Mouse (Mus musculus): ENCODE measurements around the gene Ptgis. TPM values are rescaled to one million over a fixed set of nuclear protein-coding genes. Genes with fewer than 3 reads are reported as not detected.
"Not testable (repeated sequence)": the region's sequence is repeated elsewhere in the genome, so short reads cannot be mapped to it uniquely, and the experiment has no call there.

Gene Ptgis
- polyA plus RNA-seq, 1 experiment = 3.2 TPM

GRCm38 (mm10) chr2:167205918-167206629, 34.3 kb downstream of the Ptgis start:
- Histone ChIP-seq H3K4me3 (ENCODE audit: low read depth, low read length) (no peak overlapping the region), H3K27me3 (ENCODE audit: control insufficient read depth, insufficient read depth, low read length) (no peaks in the 10 kb centered on the region), H3K4me1 (ENCODE audit: control insufficient read depth, insufficient read depth, insufficient read length, low read length) (no peaks in the 10 kb centered on the region), H3K36me3 (ENCODE audit: control insufficient read depth, insufficient read depth, low read length) (no peaks in the 10 kb centered on the region), H3K27ac (ENCODE audit: insufficient read depth, low read depth, low read length) (no peak overlapping the region)
- WGBS = 85% methylated on average over 18 of the region's 18 CpGs
- TF ChIP-seq POLR2A (IDR thresholded peaks at IDR 0.05; ENCODE audit: low read depth, low read length) (no peak), CTCF (IDR thresholded peaks at IDR 0.05; ENCODE audit: extremely low read depth, insufficient read length, insufficient replicate concordance, low read depth, low read length) (no peak)

DNA sequence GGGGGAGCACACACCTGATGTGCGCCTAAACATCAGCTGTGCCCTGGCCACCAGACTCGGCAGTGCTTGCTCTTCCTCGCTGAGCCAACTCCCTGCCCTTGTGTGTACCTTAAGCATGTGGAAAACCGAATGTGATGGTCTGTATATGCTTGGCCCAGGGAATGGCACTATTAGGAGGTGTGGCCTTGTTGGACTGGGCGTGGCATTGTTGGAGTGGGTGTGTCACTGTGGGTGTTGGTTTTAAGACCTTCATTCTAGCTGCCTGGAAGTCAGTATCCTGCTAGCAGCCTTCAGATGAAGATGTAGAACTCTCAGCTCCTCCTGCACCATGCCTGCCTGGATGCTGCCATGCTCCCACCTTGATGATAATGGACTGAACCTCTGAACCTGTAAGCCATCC, 35.7 kb downstream of the Ptgis start:
- H3K27ac ChIP-seq (ENCODE audit: insufficient read depth, low read depth, low read length); H3K27me3 ChIP-seq (ENCODE audit: control insufficient read depth, insufficient read depth, low read length); H3K4me3 ChIP-seq (ENCODE audit: low read depth, low read length); H3K36me3 ChIP-seq (ENCODE audit: control insufficient read depth, insufficient read depth, low read length); H3K4me1 ChIP-seq (ENCODE audit: control insufficient read depth, insufficient read depth, insufficient read length, low read length): not testable (repeated sequence)
- WGBS = 65% methylated on average over 5 of the region's 5 CpGs

- WGBS = 68% methylated on average over 7 of the region's 7 CpGs
- Histone ChIP-seq H3K36me3 (ENCODE audit: control insufficient read depth, insufficient read depth, low read length) (no peaks in the 10 kb centered on the region), H3K27me3 (ENCODE audit: control insufficient read depth, insufficient read depth, low read length) (no peaks in the 10 kb centered on the region), H3K27ac (ENCODE audit: insufficient read depth, low read depth, low read length) (no peak overlapping the region), H3K4me1 (ENCODE audit: control insufficient read depth, insufficient read depth, insufficient read length, low read length) (no peaks in the 10 kb centered on the region), H3K4me3 (ENCODE audit: low read depth, low read length) (no peak overlapping the region)
- peak; percentile 17; the same call in 1 of the 2 replicates for TF ChIP-seq CTCF (IDR thresholded peaks at IDR 0.05; ENCODE audit: extremely low read depth, insufficient read length, insufficient replicate concordance, low read depth, low read length)
- TF ChIP-seq POLR2A (IDR thresholded peaks at IDR 0.05; ENCODE audit: low read depth, low read length) = no peak
These were observed 36.8 kb downstream of the Ptgis start for GRCm38 (mm10) chr2:167203505-167204166.

DNA sequence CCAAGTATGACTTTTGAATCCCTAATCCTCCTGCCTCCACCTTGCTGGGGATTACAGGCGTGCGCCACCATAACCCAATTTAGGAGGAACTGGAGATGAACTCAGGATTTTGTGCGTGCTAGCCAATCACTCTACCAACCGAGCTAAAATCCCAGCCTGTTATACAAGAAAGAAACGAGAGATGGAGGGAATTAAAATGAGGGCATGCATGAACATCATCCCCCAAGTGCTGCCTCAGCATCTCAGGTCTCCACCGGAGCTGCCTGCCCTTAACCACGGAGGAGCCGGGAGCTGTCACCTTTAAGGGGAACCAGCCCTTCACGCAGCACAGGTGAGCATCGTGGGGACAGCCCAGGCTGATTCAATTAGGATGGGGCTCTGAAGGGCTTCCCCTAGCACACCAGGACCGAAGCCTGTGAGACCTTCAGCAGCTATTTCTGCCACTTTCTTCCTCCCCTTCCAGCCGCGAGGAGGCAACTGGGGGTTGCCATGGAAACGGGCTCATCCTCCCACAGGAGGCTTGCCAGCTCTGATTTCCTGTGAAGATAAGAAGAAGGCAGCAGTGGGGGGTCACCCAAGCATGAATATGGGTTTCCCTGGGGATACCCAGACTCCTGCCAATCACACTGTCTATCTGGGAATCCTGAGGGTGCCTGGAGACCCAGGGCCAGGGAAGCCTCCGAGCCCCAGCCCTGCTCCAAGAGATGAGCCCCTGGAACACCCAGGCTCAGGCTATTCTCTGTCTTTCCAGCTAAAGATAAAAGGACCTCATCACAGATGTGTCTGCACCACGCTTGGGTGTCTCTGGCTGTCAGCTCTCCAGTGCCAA, 38.7 kb downstream of the Ptgis start:
- no peak for TF ChIP-seq CTCF (IDR thresholded peaks at IDR 0.05; ENCODE audit: extremely low read depth, insufficient read length, insufficient replicate concordance, low read depth, low read length)
- no peak for TF ChIP-seq POLR2A (IDR thresholded peaks at IDR 0.05; ENCODE audit: low read depth, low read length)
- H3K27me3 ChIP-seq (ENCODE audit: control insufficient read depth, insufficient read depth, low read length) = no peaks in the 10 kb centered on the region
- WGBS = 49% methylated on average over 16 of the region's 16 CpGs
- no peak overlapping the region for H3K4me3 ChIP-seq (ENCODE audit: low read depth, low read length)
- no peak overlapping the region for H3K27ac ChIP-seq (ENCODE audit: insufficient read depth, low read depth, low read length)
- no peaks in the 10 kb centered on the region for H3K4me1 ChIP-seq (ENCODE audit: control insufficient read depth, insufficient read depth, insufficient read length, low read length)
- no peaks in the 10 kb centered on the region for H3K36me3 ChIP-seq (ENCODE audit: control insufficient read depth, insufficient read depth, low read length)

DNA sequence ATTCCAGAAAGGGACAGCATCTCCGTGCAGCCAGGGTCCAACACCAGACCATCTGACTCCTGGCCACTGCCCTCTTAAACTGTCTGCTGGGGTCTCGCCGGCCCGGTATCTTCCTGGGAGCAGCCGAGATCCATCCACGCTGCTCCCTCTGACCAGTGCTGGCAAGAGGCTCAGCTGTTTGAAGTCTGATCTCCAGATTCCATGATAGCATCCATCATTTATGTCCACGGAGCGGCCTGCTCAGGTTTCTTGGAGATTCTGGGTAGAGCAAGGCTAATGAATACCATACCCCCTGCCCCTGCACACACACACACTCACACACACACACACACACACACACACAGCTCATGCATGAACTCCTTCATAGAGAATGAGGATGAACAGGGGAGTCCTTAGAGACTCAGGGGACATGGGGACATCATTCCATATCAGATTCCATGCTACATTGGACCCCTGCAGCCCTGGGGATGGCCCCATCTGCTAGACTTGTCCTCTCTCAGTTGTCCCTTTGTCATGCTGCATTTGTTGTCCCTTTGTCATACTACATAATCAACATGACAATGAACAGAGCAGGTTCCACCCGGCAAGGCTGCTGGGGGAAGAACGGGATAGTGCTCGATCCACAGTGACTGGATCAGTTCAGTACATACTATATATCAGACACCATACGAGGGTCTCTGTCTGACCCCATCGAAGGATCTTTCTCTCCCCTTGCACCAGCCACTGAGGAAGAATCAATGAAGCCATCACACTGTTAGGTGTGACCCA, 41.6 kb downstream of the Ptgis start:
- 62% methylated on average over 13 of the region's 13 CpGs for WGBS
- H3K36me3 ChIP-seq (ENCODE audit: control insufficient read depth, insufficient read depth, low read length) = no peaks in the 10 kb centered on the region
- H3K4me1 ChIP-seq (ENCODE audit: control insufficient read depth, insufficient read depth, insufficient read length, low read length) = no peaks in the 10 kb centered on the region
- TF ChIP-seq POLR2A (IDR thresholded peaks at IDR 0.05; ENCODE audit: low read depth, low read length) (no peak), CTCF (IDR thresholded peaks at IDR 0.05; ENCODE audit: extremely low read depth, insufficient read length, insufficient replicate concordance, low read depth, low read length) (no peak)
- no peak overlapping the region for H3K27ac ChIP-seq (ENCODE audit: insufficient read depth, low read depth, low read length)
- no peak overlapping the region for H3K4me3 ChIP-seq (ENCODE audit: low read depth, low read length)
- H3K27me3 ChIP-seq (ENCODE audit: control insufficient read depth, insufficient read depth, low read length) = no peaks in the 10 kb centered on the region

DNA sequence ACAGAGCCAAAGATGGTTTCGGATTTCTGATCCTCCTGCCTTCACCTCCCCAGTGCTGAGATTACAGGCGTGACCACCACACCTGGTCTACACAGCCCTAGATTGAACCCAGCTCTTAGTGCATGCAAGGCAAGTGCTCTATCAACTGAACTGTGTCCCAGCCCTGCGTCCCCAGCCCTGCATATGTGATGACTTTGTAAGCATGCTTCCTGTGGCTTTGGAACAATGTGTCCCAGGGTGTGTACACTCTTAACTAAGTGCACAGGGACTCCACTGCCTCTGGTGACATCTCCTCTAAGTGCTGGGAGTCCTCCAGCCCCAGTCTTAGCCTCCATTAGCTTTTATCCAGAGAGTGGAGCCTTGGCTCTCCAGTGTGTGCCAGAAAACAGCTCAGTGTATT, 47.0 kb downstream of the Ptgis start:
- Histone ChIP-seq H3K27me3 (ENCODE audit: control insufficient read depth, insufficient read depth, low read length) (peaks cover 23% of the 10 kb centered on the region), H3K27ac (ENCODE audit: insufficient read depth, low read depth, low read length) (no peak overlapping the region), H3K4me3 (ENCODE audit: low read depth, low read length) (no peak overlapping the region), H3K36me3 (ENCODE audit: control insufficient read depth, insufficient read depth, low read length) (no peaks in the 10 kb centered on the region), H3K4me1 (ENCODE audit: control insufficient read depth, insufficient read depth, insufficient read length, low read length) (peaks cover 6% of the 10 kb centered on the region)
- no peak for TF ChIP-seq POLR2A (IDR thresholded peaks at IDR 0.05; ENCODE audit: low read depth, low read length)
- TF ChIP-seq CTCF (IDR thresholded peaks at IDR 0.05; ENCODE audit: extremely low read depth, insufficient read length, insufficient replicate concordance, low read depth, low read length) = no peak
- 68% methylated on average over 3 of the region's 3 CpGs for WGBS
